Mouse (Mus musculus) erythroblast, embryonic 14.5 days (primary cell): ENCODE results near the gene Morn4. TPM values are rescaled to one million over a fixed set of nuclear protein-coding genes. Genes with fewer than 3 reads are reported as not detected.

Experiments used
- H3K27me3 ChIP-seq: 2 replicates; pipeline ENCODE4 v1.6.1; 2012; ENCODE audit warnings: inconsistent platforms; ENCODE audit not compliant: control insufficient read depth
- H3K36me3 ChIP-seq: 2 replicates; pipeline ENCODE4 v1.6.1; 2012; ENCODE audit warnings: mild to moderate bottlenecking, inconsistent platforms; ENCODE audit not compliant: control insufficient read depth
- H3K4me1 ChIP-seq: 2 replicates; pipeline ENCODE4 v1.6.1; 2012; ENCODE audit warnings: inconsistent platforms; ENCODE audit not compliant: control insufficient read depth
- H3K4me3 ChIP-seq: replicated peaks from 2 replicates; pipeline ENCODE3; 2012; ENCODE audit warnings: moderate library complexity, mild to moderate bottlenecking, inconsistent platforms
- H3K9me3 ChIP-seq: 2 replicates; pipeline ENCODE4 v1.6.1; 2012; ENCODE audit warnings: low read length, inconsistent platforms, mixed read lengths; ENCODE audit not compliant: control insufficient read depth
- GATA1 ChIP-seq: IDR thresholded peaks from 2 replicates; pipeline ENCODE4 v1.6.1; 2012; ENCODE audit warnings: low read length, inconsistent platforms, mixed read lengths
- TAL1 ChIP-seq: IDR thresholded peaks from 3 replicates; pipeline ENCODE4 v1.6.1; 2012; ENCODE audit warnings: low read length, inconsistent platforms, mixed read lengths
- polyA plus RNA-seq: library from polyadenylated mRNA; stranded (reverse); fragments of >175 nt; gene quantifications from 2 replicates; pipeline ENCODE4 v1.2.3, GENCODE M21; 2012

Morn4 gene
- polyA plus RNA-seq: 0.10 and 0.19 TPM in 2 replicates

DNA sequence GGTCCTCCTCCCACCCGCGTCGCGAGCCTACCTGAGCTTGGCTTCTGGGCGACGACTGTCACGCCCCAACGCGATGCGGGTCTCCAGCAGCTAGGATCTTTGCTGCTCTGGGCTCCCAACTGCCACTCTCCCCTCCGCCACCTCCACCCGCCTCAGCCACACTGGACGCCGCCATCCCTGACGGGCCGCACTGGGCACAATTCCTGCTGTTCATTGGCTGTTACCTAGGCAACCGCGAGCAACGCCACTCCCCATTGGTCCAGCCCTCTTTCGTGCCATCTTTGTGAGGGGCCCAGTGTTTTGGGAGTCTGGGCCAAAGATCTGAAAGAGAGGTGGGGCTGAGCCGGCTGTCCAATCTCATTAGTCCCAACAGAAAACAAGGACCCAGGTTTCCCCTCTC, at the start of gene Morn4:
TSS of gene Morn4 (minus strand) at position 192 of the 400 bp plus-strand sequence.
- Histone ChIP-seq H3K4me1 (peaks cover 34% of the 10 kb centered on the region), H3K27me3 (no peaks in the 10 kb centered on the region), H3K9me3 (peaks cover 2% of the 10 kb centered on the region; the same call in 1 of the 2 replicates), H3K36me3 (no peaks in the 10 kb centered on the region), H3K4me3 (peak within 1 kb of the TSS; percentile 80)
- TF ChIP-seq GATA1 (no peak), TAL1 (no peak)

DNA sequence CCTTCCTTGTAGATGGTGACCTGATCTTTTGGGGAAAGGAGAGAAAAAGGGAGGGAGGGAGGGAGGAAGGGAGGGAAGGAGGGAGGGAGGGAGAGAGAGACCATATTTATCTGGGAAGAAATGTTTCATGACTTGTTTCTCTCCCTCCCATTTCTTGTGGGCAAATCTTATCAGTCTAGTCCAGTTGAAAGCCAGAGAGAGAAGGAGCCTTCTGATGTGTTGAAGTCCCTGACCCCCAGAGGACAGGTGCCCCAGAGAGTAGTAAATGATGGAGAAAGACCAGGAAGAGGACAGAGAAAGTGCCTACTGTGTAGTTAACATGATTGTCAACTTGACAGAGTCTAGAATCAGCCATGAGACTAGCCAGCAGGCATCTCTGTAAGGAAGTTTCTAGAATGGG, 48.9 kb upstream of the Morn4 start:
- TF ChIP-seq GATA1 (no peak), TAL1 (no peak)
- H3K27me3 ChIP-seq: no peaks in the 10 kb centered on the region
- no peak overlapping the region for H3K4me3 ChIP-seq
- peaks cover 35% of the 10 kb centered on the region for H3K4me1 ChIP-seq
- no peaks in the 10 kb centered on the region for H3K36me3 ChIP-seq
- no peaks in the 10 kb centered on the region for H3K9me3 ChIP-seq

DNA sequence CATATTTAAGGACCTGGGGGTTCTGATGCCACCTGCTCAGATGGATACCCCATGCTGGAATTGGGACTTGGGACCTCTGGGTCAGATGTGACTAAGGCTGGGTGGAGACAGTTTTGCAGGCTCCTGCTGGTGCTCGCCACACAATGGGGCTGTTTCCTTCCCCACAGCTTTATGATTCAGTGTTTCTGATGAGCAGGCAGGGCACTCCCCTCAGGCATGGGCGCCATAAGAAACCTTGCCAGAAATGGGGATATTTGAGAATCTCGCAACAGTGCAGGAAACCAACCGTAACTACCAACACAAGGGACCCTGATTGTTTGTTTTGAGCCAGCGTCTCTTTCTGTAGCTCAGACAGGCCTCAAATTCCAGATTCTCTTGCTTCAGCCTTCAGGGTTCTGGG, 44.9 kb upstream of the Morn4 start:
- no peaks in the 10 kb centered on the region for H3K9me3 ChIP-seq
- peaks cover 56% of the 10 kb centered on the region for H3K4me1 ChIP-seq
- peaks cover 3% of the 10 kb centered on the region; the same call in 1 of the 2 replicates for H3K27me3 ChIP-seq
- no peaks in the 10 kb centered on the region for H3K36me3 ChIP-seq
- TF ChIP-seq GATA1: no peak
- H3K4me3 ChIP-seq: no peak overlapping the region

DNA sequence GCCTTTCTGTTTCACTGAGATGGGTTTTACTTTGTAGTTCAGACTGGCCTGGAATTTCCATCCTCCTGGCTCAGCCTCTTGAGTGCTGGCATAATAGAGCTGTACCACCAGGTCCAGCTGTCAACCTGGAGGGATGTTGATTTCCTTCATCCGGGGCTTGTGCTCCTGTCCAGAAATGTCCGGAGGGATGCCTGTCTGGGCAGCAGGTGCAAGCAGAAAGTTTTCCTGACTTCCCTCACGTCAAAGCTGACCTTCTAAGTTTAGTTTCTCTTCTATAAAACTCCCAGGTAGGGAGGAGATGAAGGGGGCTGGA, 44.1 kb upstream of the Morn4 start:
- H3K36me3 ChIP-seq: peaks cover under 1% of the 10 kb centered on the region
- H3K9me3 ChIP-seq: no peaks in the 10 kb centered on the region
- no peak for TF ChIP-seq GATA1
- TF ChIP-seq TAL1: no peak
- H3K27me3 ChIP-seq: peaks cover 3% of the 10 kb centered on the region; the same call in 1 of the 2 replicates
- H3K4me1 ChIP-seq: peaks cover 50% of the 10 kb centered on the region
- H3K4me3 ChIP-seq: no peak overlapping the region

DNA sequence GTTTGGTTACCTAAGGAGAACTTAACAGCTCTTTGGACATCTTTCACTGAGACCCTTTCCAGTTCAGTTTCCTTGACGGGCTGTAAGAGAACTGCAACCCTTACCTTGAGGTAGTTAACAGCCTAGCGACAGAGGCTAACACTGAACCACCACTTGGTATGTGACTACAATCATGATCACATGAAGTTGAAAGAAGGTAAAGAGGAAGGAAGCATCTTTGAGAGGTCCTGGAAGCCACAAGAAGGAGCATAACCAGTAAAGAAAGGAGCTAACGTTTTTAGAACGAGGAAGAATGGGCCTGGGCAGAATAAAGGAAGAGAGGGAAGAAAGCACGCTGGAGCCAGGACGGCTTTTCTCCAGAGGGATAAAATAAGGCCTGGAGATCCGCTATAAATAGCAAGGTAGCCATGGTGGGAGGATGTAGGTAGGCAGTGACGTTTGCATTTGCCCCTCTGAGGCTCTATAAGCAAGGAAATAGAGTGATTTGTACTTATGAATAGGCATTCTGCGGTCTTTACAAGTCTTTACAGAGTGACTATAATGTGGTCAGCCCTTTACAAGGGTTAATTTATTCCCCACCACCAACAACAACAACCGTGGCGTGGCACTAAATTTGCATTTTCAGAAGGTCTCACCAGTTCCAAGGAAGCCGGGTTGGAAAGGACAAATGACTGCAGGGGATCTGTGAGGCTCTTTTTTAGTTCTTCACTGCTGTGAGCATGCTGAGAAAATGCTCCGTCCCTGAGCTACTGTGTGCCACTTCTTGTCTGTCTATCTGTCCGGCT, 43.5 kb upstream of the Morn4 start:
- peak overlapping the region; percentile 72 for H3K4me3 ChIP-seq
- H3K27me3 ChIP-seq: peaks cover 3% of the 10 kb centered on the region; the same call in 1 of the 2 replicates
- H3K36me3 ChIP-seq: peaks cover 6% of the 10 kb centered on the region
- no peaks in the 10 kb centered on the region for H3K9me3 ChIP-seq
- H3K4me1 ChIP-seq: peaks cover 45% of the 10 kb centered on the region
- TF ChIP-seq TAL1 (no peak), GATA1 (no peak)

DNA sequence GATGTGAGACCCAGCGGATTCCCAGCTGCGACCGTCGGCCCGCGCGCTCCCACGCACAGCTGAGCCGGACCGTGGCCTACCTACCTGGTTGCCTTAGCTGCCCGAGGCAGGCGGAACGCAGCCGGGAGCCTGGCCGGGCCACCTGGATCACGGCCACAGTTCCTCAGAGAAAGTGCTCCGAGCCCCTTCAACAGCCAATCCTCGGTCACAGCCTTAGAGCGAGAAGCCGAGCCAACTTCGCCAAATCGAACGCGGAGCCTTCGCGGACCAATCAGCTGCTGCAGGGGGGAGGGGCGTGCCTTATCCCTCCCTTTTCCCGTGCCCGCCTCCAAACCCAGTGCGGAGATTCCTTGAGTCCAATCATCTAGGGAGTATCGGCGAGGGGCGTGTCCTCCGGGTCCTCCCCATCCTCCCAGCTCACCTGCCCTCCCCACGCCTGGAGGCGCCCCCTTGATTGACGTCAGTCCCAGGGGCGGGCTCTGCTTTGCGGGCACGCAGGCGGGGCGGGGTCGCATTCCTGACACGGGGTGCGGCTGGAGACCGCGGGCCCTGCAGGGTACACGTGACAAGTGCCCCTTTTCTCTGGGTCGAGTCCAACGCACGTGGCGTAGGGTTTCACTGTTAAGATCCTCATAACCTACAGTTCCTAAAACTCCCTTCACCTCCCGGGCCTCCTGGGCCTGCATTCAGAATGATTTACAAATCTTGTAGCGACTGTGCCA, 42.8 kb upstream of the Morn4 start, which contains the start of gene Avpi1:
TSS of gene Avpi1 (minus strand) at position 273 of the 722 bp plus-strand sequence.
- H3K36me3 ChIP-seq: peaks cover 13% of the 10 kb centered on the region
- TF ChIP-seq TAL1 (no peak), GATA1 (no peak)
- peaks cover 37% of the 10 kb centered on the region for H3K4me1 ChIP-seq
- H3K9me3 ChIP-seq: no peaks in the 10 kb centered on the region
- peaks cover 3% of the 10 kb centered on the region; the same call in 1 of the 2 replicates for H3K27me3 ChIP-seq
- peak within 1 kb of the TSS; percentile 72 for H3K4me3 ChIP-seq

DNA sequence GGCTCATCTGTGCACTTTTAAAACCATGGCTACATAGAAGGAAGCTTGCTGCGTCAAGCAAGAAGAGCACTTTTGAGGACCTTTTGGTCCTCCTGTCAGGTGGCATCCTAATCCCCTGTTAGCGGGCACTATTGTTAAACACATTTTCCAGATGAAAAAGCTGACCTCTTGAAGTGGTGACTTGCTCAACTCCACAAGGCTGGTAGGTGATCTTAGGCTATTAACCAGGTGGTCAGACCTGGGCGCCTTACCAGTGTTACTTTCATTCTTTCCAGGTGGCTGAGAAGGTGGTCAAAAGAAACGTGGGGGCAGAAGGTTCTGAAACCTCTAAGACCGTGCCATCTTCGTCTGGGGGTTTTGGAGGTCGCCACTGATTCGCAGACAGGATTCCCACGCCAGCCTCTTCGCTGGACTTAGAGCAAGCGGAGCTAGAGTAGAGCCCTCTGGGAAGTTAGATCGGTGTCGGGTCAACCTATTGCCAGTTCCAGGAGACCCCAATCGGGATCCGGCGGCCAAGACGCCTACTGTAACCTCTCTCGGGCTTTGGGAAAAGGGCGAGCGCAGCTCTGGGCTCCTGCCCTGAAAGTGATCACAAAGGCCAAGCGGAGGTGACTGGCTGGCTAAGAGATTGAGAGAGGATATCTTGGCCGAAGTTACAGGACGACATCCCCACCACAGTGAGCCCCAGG, 42.0 kb upstream of the Morn4 start:
- Histone ChIP-seq H3K36me3 (peaks cover 20% of the 10 kb centered on the region), H3K27me3 (peaks cover 3% of the 10 kb centered on the region; the same call in 1 of the 2 replicates), H3K4me3 (peak overlapping the region; percentile 72), H3K4me1 (peaks cover 33% of the 10 kb centered on the region), H3K9me3 (no peaks in the 10 kb centered on the region)
- TF ChIP-seq GATA1: no peak

DNA sequence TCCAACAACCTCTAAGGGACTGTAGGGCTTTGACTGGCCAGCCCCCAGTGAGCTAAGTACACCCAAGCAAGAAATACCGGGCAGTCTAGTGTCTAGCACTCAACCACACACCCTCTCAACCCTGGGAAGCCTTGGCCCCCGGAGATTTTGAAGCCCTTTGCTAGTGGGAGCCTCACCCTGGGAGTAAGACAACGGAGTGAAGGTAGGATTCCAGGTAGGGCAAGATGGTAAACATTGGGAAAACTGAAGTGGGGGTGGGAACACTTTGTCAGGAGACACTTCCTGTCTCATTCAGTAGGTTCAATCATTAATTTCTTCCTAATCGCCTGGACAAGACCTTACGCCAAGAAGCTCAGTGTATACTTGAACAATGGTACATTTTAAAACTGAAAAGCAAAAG, 40.9 kb upstream of the Morn4 start:
- H3K4me3 ChIP-seq: no peak overlapping the region

DNA sequence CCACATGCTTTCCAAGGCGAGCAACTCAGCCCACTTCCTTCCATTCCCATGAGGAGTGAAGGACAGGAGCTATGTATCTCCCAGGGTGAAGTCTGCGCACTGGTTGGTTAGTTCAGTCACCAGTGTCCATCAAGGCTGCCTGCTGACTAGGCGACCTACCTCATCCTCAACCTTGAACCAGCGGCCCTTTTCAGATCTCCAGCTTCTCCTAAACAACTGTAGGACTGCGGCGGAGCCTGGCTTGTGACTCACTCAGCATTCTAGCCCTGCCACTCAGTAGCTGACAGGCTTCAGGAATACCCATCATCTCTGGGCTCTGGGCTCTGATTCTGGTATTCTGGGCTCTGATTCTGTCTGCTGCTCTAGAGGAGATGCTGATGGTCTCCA, 40.1 kb upstream of the Morn4 start:
- peaks cover 33% of the 10 kb centered on the region for H3K4me1 ChIP-seq
- TF ChIP-seq TAL1 (no peak), GATA1 (no peak)
- peaks cover 35% of the 10 kb centered on the region for H3K36me3 ChIP-seq
- no peak overlapping the region for H3K4me3 ChIP-seq
- no peaks in the 10 kb centered on the region for H3K9me3 ChIP-seq
- peaks cover 3% of the 10 kb centered on the region; the same call in 1 of the 2 replicates for H3K27me3 ChIP-seq

More for the DNA sequence above, 40.9 kb upstream of the Morn4 start:
- no peaks in the 10 kb centered on the region for H3K9me3 ChIP-seq
- H3K27me3 ChIP-seq: peaks cover 3% of the 10 kb centered on the region; the same call in 1 of the 2 replicates
- H3K4me1 ChIP-seq: peaks cover 33% of the 10 kb centered on the region
- peaks cover 28% of the 10 kb centered on the region for H3K36me3 ChIP-seq
- TF ChIP-seq TAL1: no peak
- TF ChIP-seq GATA1: no peak
